In the genomic region with DNA sequence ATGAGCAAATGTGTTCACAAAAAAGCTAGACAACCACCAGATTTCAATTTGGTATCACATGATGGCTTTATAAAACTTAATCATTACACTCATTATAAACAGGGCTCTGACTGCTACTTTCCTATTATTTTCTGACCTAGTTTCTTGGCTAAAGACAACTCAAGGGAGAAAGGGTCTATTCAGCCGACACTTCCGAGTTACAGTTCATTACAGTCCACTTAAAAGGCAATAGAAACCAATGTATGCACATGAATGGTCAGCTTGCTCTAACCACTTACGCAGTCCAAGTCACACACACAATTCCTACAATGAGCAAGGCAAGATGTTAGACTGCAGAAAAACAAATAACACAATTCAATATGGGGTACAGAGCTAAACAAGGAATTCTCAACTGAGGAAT, we compare ENCODE assay signal across 21 mouse cellular contexts.
"Had no signal": no experiment of that assay in that cellular context is flagged by ENCODE, and none has a peak within 500 bp of the region (broad histone marks: within the 10 kb centered on the region; RNA-seq: fewer than 3 reads in every experiment).

No protein-coding gene starts in this region.

- DNase-seq: kidney, postnatal 25 days; layer of hippocampus, adult 9-11 months; liver; lung, adult 18-20 months; lung, postnatal 10 days; lung, postnatal 36 days; right cerebral cortex, postnatal 25 days; spleen, adult 18-20 months; thymus, postnatal 25 days had no signal

- H3K4me1 ChIP-seq: lung, embryonic 15.5 days; midbrain, embryonic 15.5 days; stomach, embryonic 15.5 days had no signal

- H3K4me2 ChIP-seq: limb, embryonic 13.5 days; liver, embryonic 12.5 days; liver, embryonic 15.5 days; lung, embryonic 15.5 days; midbrain, embryonic 11.5 days; midbrain, embryonic 15.5 days; stomach, embryonic 15.5 days had no signal

- ATAC-seq: liver, embryonic 12.5 days; midbrain, embryonic 15.5 days had no signal

- H3K4me3 ChIP-seq: layer of hippocampus, adult 2 months; limb, embryonic 10.5 days; limb, embryonic 13.5 days; liver, embryonic 12.5 days; liver, embryonic 15.5 days; lung, embryonic 15.5 days; megakaryocyte, embryonic 14.5 days; midbrain, embryonic 15.5 days; myocyte; stomach, embryonic 15.5 days had no signal

- H3K9me3 ChIP-seq: limb, embryonic 10.5 days; limb, embryonic 13.5 days; liver, embryonic 15.5 days; lung, embryonic 15.5 days; midbrain, embryonic 15.5 days; stomach, embryonic 15.5 days had no signal

- H3K27ac ChIP-seq: kidney, postnatal 0 days; layer of hippocampus, adult 2 months; limb, embryonic 10.5 days; limb, embryonic 13.5 days; liver, embryonic 12.5 days; liver, embryonic 15.5 days; lung, embryonic 15.5 days; midbrain, embryonic 15.5 days; stomach, embryonic 15.5 days had no signal

- H3K36me3 ChIP-seq: midbrain, embryonic 15.5 days; stomach, embryonic 15.5 days had no signal

- H3K27me3 ChIP-seq: limb, embryonic 13.5 days; liver, embryonic 12.5 days; liver, embryonic 15.5 days; lung, embryonic 15.5 days; megakaryocyte, embryonic 14.5 days; midbrain, embryonic 15.5 days; stomach, embryonic 15.5 days had no signal

- H3K9ac ChIP-seq: limb, embryonic 13.5 days; liver, embryonic 12.5 days; liver, embryonic 15.5 days; lung, embryonic 15.5 days; midbrain, embryonic 15.5 days; stomach, embryonic 15.5 days had no signal
